22 mouse cellular contexts compared by ENCODE assay signal in genomic region chr16:20196962-20197361, GRCm38 (mm10). TPM values are rescaled to one million over a fixed set of nuclear protein-coding genes. Genes with fewer than 3 reads are reported as not detected.
A peak's percentile ranks its signal among the peaks of the same experiment; 100 is the strongest.
DNase-seq lines count a peak whose midpoint lies in the region; ATAC-seq and TF ChIP-seq lines count a peak whose summit lies in the region.
"Had no signal": no experiment of that assay in that cellular context is flagged by ENCODE, and none has a peak within 500 bp of the region (broad histone marks: within the 10 kb centered on the region; RNA-seq: fewer than 3 reads in every experiment).

No protein-coding gene starts in this region.

- no peak for TF ChIP-seq POLR2A in heart, adult 2 months (IDR thresholded peaks at IDR 0.05; ENCODE audit: insufficient read depth, low read depth, low read length)

- 83% methylated on average over 5 of the region's 5 CpGs for WGBS in liver, embryonic 12.5 days (ENCODE audit: insufficient replicate concordance)
- WGBS in liver, postnatal 0 days (ENCODE audit: insufficient replicate concordance): 89% methylated on average over 5 of the region's 5 CpGs
- WGBS in liver, embryonic 13.5 days (ENCODE audit: insufficient replicate concordance): 82% methylated on average over 5 of the region's 5 CpGs
- 95% methylated on average over 5 of the region's 5 CpGs for WGBS in stomach, postnatal 0 days
- WGBS in heart, adult 2 months: 95% methylated on average over 5 of the region's 5 CpGs

- no peak overlapping the region for H3K27ac ChIP-seq in liver, embryonic 12.5 days
- H3K27ac ChIP-seq in liver, postnatal 0 days (ENCODE audit: low read depth): no peak overlapping the region
- H3K27ac ChIP-seq in ES-E14 (ENCODE audit: insufficient read depth, low read depth, low read length, poor library complexity, severe bottlenecking): no peak overlapping the region
- no peak overlapping the region for H3K27ac ChIP-seq in liver, embryonic 13.5 days
- H3K27ac ChIP-seq in stomach, postnatal 0 days (replicated peaks): 0 out of 2 replicates have a peak overlapping the region, but pooled peaks have one; percentile 18
- H3K27ac ChIP-seq in heart, adult 2 months: no peak overlapping the region
- H3K27ac ChIP-seq: embryonic facial prominence, embryonic 10.5 days; forebrain, embryonic 10.5 days; heart, embryonic 15.5 days; hindbrain, embryonic 13.5 days; hindbrain, postnatal 0 days had no signal

- in situ Hi-C loops in ES-E14 (cut with MboI; ENCODE audit: low sequenced_read_pairs in 2 of 2, unreplicated experiment in 2 of 2): no loop called here

- TF ChIP-seq CTCF in liver, postnatal 0 days (IDR thresholded peaks at IDR 0.05; ENCODE audit: low read depth): no peak
- TF ChIP-seq CTCF in stomach, postnatal 0 days (IDR thresholded peaks at IDR 0.05; ENCODE audit: low read depth): no peak
- no peak for TF ChIP-seq CTCF in heart, adult 2 months (IDR thresholded peaks at IDR 0.05)

- 0 out of 2 replicates have a peak, but pooled peaks cover 2% of the 10 kb centered on the region for H3K4me1 ChIP-seq in liver, embryonic 12.5 days
- H3K4me1 ChIP-seq in liver, postnatal 0 days (ENCODE audit: insufficient read depth): no peaks in the 10 kb centered on the region
- peaks cover 3 to 7% of the 10 kb centered on the region in 2 experiments; a peak in 2 of 4 replicates for H3K4me1 ChIP-seq in ES-E14 (ENCODE audit: control insufficient read depth in 2 of 2, insufficient read depth in 2 of 2, low read length in 2 of 2, poor library complexity in 1 of 2)
- peaks cover 4% of the 10 kb centered on the region for H3K4me1 ChIP-seq in liver, embryonic 13.5 days (replicated peaks)
- H3K4me1 ChIP-seq in stomach, postnatal 0 days (replicated peaks; ENCODE audit: control insufficient read depth, insufficient read depth): no peaks in the 10 kb centered on the region
- no peaks in the 10 kb centered on the region for H3K4me1 ChIP-seq in heart, adult 2 months (ENCODE audit: control insufficient read depth, insufficient read depth, low read length)
- H3K4me1 ChIP-seq: embryonic facial prominence, embryonic 10.5 days; forebrain, embryonic 10.5 days; heart, embryonic 15.5 days; hindbrain, embryonic 13.5 days had no signal

- no peaks in the 10 kb centered on the region for H3K79me2 ChIP-seq in heart, adult 2 months (replicated peaks; ENCODE audit: control insufficient read depth, insufficient read depth, low read length)

- intact Hi-C loops in heart, adult 2 months (cut with DNase I): no loop called here

- ATAC-seq in liver, embryonic 12.5 days: peak; percentile 79
- ATAC-seq in liver, postnatal 0 days: no peak
- ATAC-seq in liver, embryonic 13.5 days (ENCODE audit: low read depth): peak; percentile 78
- no peak for ATAC-seq in stomach, postnatal 0 days (ENCODE audit: low FRiP score, low TSS enrichment)
- ATAC-seq: forebrain, embryonic 14.5 days; hindbrain, postnatal 0 days had no signal

- H3K4me3 ChIP-seq in liver, embryonic 12.5 days: no peak overlapping the region
- H3K4me3 ChIP-seq in liver, postnatal 0 days (ENCODE audit: low read depth, low read length): no peak overlapping the region
- no peak overlapping the region for H3K4me3 ChIP-seq in ES-E14 (ENCODE audit: insufficient read depth in 1 of 2, low read depth in 1 of 2, low read length in 2 of 2, poor library complexity in 1 of 2, severe bottlenecking in 1 of 2)
- H3K4me3 ChIP-seq in liver, embryonic 13.5 days (replicated peaks): no peak overlapping the region
- H3K4me3 ChIP-seq in stomach, postnatal 0 days (ENCODE audit: low read depth, low read length): no peak overlapping the region
- no peak overlapping the region for H3K4me3 ChIP-seq in heart, adult 2 months
- H3K4me3 ChIP-seq: embryonic facial prominence, embryonic 10.5 days; erythroblast, embryonic 14.5 days; forebrain, embryonic 10.5 days; heart, embryonic 15.5 days; hindbrain, embryonic 13.5 days had no signal

- H3K9me3 ChIP-seq in liver, embryonic 12.5 days (replicated peaks): no peaks in the 10 kb centered on the region
- no peaks in the 10 kb centered on the region for H3K9me3 ChIP-seq in liver, postnatal 0 days (ENCODE audit: low read length)
- H3K9me3 ChIP-seq in ES-E14 (ENCODE audit: control insufficient read depth, insufficient read depth, low read depth, low read length): no peaks in the 10 kb centered on the region
- no peaks in the 10 kb centered on the region for H3K9me3 ChIP-seq in liver, embryonic 13.5 days (replicated peaks)
- no peaks in the 10 kb centered on the region for H3K9me3 ChIP-seq in stomach, postnatal 0 days (ENCODE audit: control insufficient read depth, low read length)
- H3K9me3 ChIP-seq: embryonic facial prominence, embryonic 10.5 days; forebrain, embryonic 10.5 days; heart, embryonic 15.5 days; hindbrain, embryonic 13.5 days had no signal

- TF ChIP-seq EP300 in liver, postnatal 0 days (IDR thresholded peaks at IDR 0.05; ENCODE audit: low read depth): no peak
- TF ChIP-seq EP300 in stomach, postnatal 0 days (optimal IDR thresholded peaks at IDR 0.05): no peak
- TF ChIP-seq EP300 in heart, adult 2 months (IDR thresholded peaks at IDR 0.05; ENCODE audit: insufficient read depth, low read depth, low read length): no peak

- H3K36me3 ChIP-seq in liver, embryonic 12.5 days: peaks cover 82% of the 10 kb centered on the region
- H3K36me3 ChIP-seq in liver, postnatal 0 days (replicated peaks; ENCODE audit: insufficient read depth, low read length): peaks cover 38% of the 10 kb centered on the region
- H3K36me3 ChIP-seq in ES-E14 (ENCODE audit: control insufficient read depth, insufficient read depth, low read length, poor library complexity, severe bottlenecking): peaks cover 21% of the 10 kb centered on the region
- H3K36me3 ChIP-seq in liver, embryonic 13.5 days: peaks cover 55% of the 10 kb centered on the region
- peaks cover 11% of the 10 kb centered on the region; the same call in 1 of the 2 replicates for H3K36me3 ChIP-seq in stomach, postnatal 0 days (ENCODE audit: control insufficient read depth, insufficient read depth, low read length)
- no peaks in the 10 kb centered on the region; the same call in 1 of the 2 replicates for H3K36me3 ChIP-seq in heart, adult 2 months (ENCODE audit: control insufficient read depth, insufficient read depth, low read length)

- H3K27me3 ChIP-seq in liver, embryonic 12.5 days (replicated peaks): no peaks in the 10 kb centered on the region
- no peaks in the 10 kb centered on the region for H3K27me3 ChIP-seq in liver, postnatal 0 days (ENCODE audit: insufficient read depth, low read length)
- no peaks in the 10 kb centered on the region for H3K27me3 ChIP-seq in liver, embryonic 13.5 days
- no peaks in the 10 kb centered on the region for H3K27me3 ChIP-seq in stomach, postnatal 0 days (ENCODE audit: control insufficient read depth, insufficient read depth, low read length)
- no peaks in the 10 kb centered on the region; the same call in 1 of the 2 replicates for H3K27me3 ChIP-seq in heart, adult 2 months (ENCODE audit: control insufficient read depth, insufficient read depth, low read length)
- H3K27me3 ChIP-seq: heart, embryonic 15.5 days; hindbrain, embryonic 13.5 days had no signal

- DNase-seq in liver, postnatal 0 days: no peak
- no peak for DNase-seq in ES-E14 (ENCODE audit: low read depth, low spot score)
- no peak for DNase-seq in liver, embryonic 13.5 days
- no peak for DNase-seq in stomach, postnatal 0 days (ENCODE audit: low spot score)
- no peak for DNase-seq in kidney, postnatal 10 days
- no peak for DNase-seq in heart, adult 2 months
- DNase-seq: adrenal gland, postnatal 14 days; cerebellum, adult 2 months; cerebellum, postnatal 10 days; gastrocnemius, postnatal 10 days; heart, adult 18-20 months; heart, postnatal 14 days had no signal

- H3K9ac ChIP-seq in liver, embryonic 12.5 days: no peak overlapping the region
- no peak overlapping the region for H3K9ac ChIP-seq in liver, postnatal 0 days (replicated peaks)
- no peak overlapping the region; the same call in 1 of the 2 replicates for H3K9ac ChIP-seq in ES-E14 (ENCODE audit: insufficient read depth, low read depth, low read length, poor library complexity, severe bottlenecking)
- no peak overlapping the region for H3K9ac ChIP-seq in liver, embryonic 13.5 days
- no peak overlapping the region for H3K9ac ChIP-seq in stomach, postnatal 0 days (ENCODE audit: low read length)
- no peak overlapping the region for H3K9ac ChIP-seq in heart, adult 2 months (ENCODE audit: low read depth, low read length)
- H3K9ac ChIP-seq: heart, embryonic 15.5 days; hindbrain, embryonic 13.5 days had no signal

- H3K4me2 ChIP-seq in liver, embryonic 12.5 days: no peak overlapping the region
- no peak overlapping the region for H3K4me2 ChIP-seq in liver, postnatal 0 days (ENCODE audit: low read depth, low read length)
- H3K4me2 ChIP-seq in liver, embryonic 13.5 days: no peak overlapping the region
- no peak overlapping the region for H3K4me2 ChIP-seq in stomach, postnatal 0 days (replicated peaks; ENCODE audit: low read depth)
- H3K4me2 ChIP-seq: heart, embryonic 11.5 days; heart, embryonic 15.5 days; hindbrain, embryonic 13.5 days had no signal

TF ChIP-seq in ES-E14, 5 proteins besides CTCF, POLR2A, EP300 and RAD21:
- no peak for TF ChIP-seq CHD2 (IDR thresholded peaks at IDR 0.05; ENCODE audit: low read depth, low read length)
- peak; percentile 37; the same call in 1 of the 2 replicates for TF ChIP-seq MAFK (IDR thresholded peaks at IDR 0.05; ENCODE audit: insufficient read depth, low read depth, low read length)

RNA-seq across cellular contexts. Expression of gene Map6d1, which starts 44.2 kb away (rescaled TPM):
- polyA plus RNA-seq in liver, embryonic 12.5 days (2016; fragmentation: Nextera tagmentation; extraction: Ambion mirVana): 0.05 and 0.13 TPM in 2 replicates
- not detected in 2 replicates for polyA plus RNA-seq in liver, postnatal 0 days (2015; fragmentation: Nextera tagmentation; extraction: Ambion mirVana)
- total RNA-seq in ES-E14 (2012; rRNA removed): 0.58 and 0.62 TPM in 2 replicates
- 0.06 TPM in 2 replicates for polyA plus RNA-seq in liver, embryonic 13.5 days (2015; fragmentation: Nextera tagmentation; extraction: Ambion mirVana)
- polyA plus RNA-seq in stomach, postnatal 0 days (2015; fragmentation: Nextera tagmentation; extraction: Ambion mirVana): 0.11 and 0.25 TPM in 2 replicates
- total RNA-seq in heart, adult 2 months (2021): 1 to 10 TPM; 1.0 to 1.6 TPM
- 0.23 and 0.67 TPM in 2 replicates for polyA plus RNA-seq in heart, adult 2 months (2012; rRNA removed)
- total RNA-seq: hematopoietic stem cell, adult 5-6 weeks had no signal

RNA-seq across cellular contexts. Expression of gene Yeats2, which starts 56.1 kb away (rescaled TPM):
- 13.8 and 14.0 TPM in 2 replicates for polyA plus RNA-seq in liver, embryonic 12.5 days (2016; fragmentation: Nextera tagmentation; extraction: Ambion mirVana)
- 1.6 and 2.0 TPM in 2 replicates for polyA plus RNA-seq in liver, postnatal 0 days (2015; fragmentation: Nextera tagmentation; extraction: Ambion mirVana)
- total RNA-seq in ES-E14 (2012; rRNA removed): 52.1 and 63.7 TPM in 2 replicates
- polyA plus RNA-seq in liver, embryonic 13.5 days (2015; fragmentation: Nextera tagmentation; extraction: Ambion mirVana): 4.1 and 5.5 TPM in 2 replicates
- polyA plus RNA-seq in stomach, postnatal 0 days (2015; fragmentation: Nextera tagmentation; extraction: Ambion mirVana): 6.4 and 6.8 TPM in 2 replicates
- 1 to 10 TPM; 7.7 to 8.7 TPM for total RNA-seq in heart, adult 2 months (2021)
- 7.2 and 15.4 TPM in 2 replicates for polyA plus RNA-seq in heart, adult 2 months (2012; rRNA removed)

Comparison
In these comparisons a context has a peak if more than half of its experiments do, and no peak if none do; other contexts are left out.
1. ATAC-seq: peak in liver, embryonic 12.5 days (single experiment) and liver, embryonic 13.5 days (single experiment); none in liver, postnatal 0 days (single experiment) and stomach, postnatal 0 days (single experiment).